Mouse (Mus musculus): ENCODE data around the gene Dagla.

DNA sequence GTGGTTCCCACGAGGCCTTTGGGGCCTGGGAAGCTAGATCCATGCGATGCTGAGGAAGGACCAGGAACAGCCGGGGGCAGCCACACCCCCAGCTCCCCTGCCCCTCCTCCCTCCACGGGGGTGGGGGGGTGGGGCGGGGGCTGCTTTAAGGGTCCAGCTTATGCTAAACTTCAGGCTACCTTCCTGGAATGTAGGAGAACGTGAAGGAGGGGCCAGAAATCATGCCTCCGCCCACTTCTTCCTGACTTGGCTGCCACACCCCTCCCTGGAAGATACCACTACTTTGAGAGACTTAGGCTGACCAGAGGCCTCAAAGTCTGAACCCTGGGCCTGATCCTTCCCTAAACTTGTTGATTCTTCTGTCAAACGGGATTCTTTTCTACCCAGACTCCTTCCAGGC, 82.0 kb downstream of the Dagla start:
- no peak for TF ChIP-seq POLR2A (IDR thresholded peaks at IDR 0.05; ENCODE audit: insufficient read length, low read depth)
- no peak for TF ChIP-seq MYOG (IDR thresholded peaks at IDR 0.05; ENCODE audit: control insufficient read depth in 1 of 3, insufficient read depth in 1 of 3, insufficient read length in 2 of 3, low read depth in 2 of 3)
- no peak for TF ChIP-seq POLR2AphosphoS2 (IDR thresholded peaks at IDR 0.05; ENCODE audit: insufficient read length, low read depth)
- no peak for TF ChIP-seq USF1 (IDR thresholded peaks at IDR 0.05; ENCODE audit: low read depth)
- TF ChIP-seq MAX (IDR thresholded peaks at IDR 0.05; ENCODE audit: low read depth) = no peak
- TF ChIP-seq TCF12 (IDR thresholded peaks at IDR 0.05; ENCODE audit: insufficient read depth, poor library complexity, severe bottlenecking) = no peak
- no peak for TF ChIP-seq MYOD1 (IDR thresholded peaks at IDR 0.05; ENCODE audit: control insufficient read depth in 1 of 3, insufficient read length in 2 of 3, low read depth in 2 of 3)
- TF ChIP-seq TCF3 (IDR thresholded peaks at IDR 0.05; ENCODE audit: insufficient read length, low read depth) = no peak
- TF ChIP-seq SRF (IDR thresholded peaks at IDR 0.05; ENCODE audit: control insufficient read depth, insufficient read length, low read depth) = no peak
- no peak for TF ChIP-seq E2F4 (IDR thresholded peaks at IDR 0.05; ENCODE audit: insufficient read depth)
- TF ChIP-seq CEBPB (IDR thresholded peaks at IDR 0.05; ENCODE audit: insufficient read depth, poor library complexity, severe bottlenecking) = no peak
